Mouse (Mus musculus): Measurements from ENCODE around the gene Hoxc12. TPM values are rescaled to one million over a fixed set of nuclear protein-coding genes. Genes with fewer than 3 reads are reported as not detected.

Hoxc12 gene
- total RNA-seq, 2 experiments from 2014 or later = not detected

GRCm38 (mm10) chr15:102939256-102940155 is 2.9 kb downstream of the Hoxc12 start:
- no peak for DNase-seq

- peak; percentile 52 for DNase-seq
These were observed 6.3 kb downstream of the Hoxc12 start for GRCm38 (mm10) chr15:102942739-102943467.

- DNase-seq = no peak
These were observed 6.9 kb downstream of the Hoxc12 start for GRCm38 (mm10) chr15:102943468-102943813.

GRCm38 (mm10) chr15:102945185-102946077 is 8.9 kb downstream of the Hoxc12 start:
- DNase-seq = no peak

DNA sequence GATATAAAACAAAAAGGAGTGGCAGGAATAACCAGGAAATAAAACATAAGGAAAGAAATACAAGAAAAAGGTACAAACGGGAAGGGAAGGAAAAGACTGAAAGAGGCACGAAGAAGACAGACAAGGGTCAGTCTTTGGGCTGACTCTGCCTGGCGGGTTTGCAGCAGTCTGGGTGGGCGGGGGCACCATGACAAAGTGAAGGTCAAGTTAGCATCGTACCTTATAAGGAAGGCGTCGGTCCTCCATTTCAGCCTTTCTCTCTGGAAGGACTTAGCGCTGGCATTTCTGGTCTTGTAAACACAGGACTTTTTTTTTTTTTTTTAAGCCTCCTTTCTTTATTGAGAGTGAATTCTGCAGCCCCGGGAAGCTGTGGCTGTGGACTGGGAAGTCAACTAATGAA is 10.7 kb downstream of the Hoxc12 start:
- DNase-seq = no peak

- no peak for DNase-seq
These were observed 12.3 kb downstream of the Hoxc12 start for GRCm38 (mm10) chr15:102948842-102949241.

DNA sequence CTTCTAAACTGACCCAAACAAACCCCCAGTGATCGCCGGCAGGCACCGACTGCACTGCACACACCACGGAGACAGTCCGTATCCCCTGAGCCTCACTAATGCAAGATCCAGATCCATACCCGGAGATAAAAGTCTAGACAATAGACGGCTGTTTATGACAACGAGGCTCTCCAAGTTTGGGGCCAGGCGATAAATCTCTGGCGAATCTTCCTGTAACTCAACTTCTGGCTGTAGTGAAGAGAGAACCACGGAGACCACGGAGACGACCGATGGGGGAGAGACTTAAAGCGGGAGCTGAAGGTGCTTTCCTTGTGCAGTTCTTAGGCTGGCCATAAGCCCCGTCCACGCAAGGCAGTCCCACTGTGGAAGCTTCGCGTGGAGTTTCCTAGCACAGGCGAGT is 13.1 kb downstream of the Hoxc12 start:
- DNase-seq = no peak

DNA sequence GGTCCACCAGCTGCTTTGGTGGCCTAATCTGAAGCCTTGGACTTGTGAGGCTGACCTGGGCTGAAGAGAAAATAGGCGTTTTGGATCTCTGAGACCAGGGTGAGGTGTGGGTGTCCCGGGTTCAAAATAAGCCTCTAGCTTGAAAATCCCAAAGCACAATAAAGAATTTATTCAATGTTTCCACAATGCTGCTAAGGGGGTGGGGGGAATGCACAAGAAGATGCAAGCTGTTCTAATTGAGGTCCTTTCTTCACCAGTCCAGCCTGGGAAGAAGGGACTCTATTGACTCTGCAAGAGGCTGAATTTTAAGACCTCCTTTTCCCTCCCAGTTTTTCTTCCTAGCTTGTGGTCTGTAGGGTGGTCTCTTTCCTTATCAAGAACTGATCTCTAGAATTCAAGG is 14.3 kb downstream of the Hoxc12 start:
- DNase-seq = no peak

DNA sequence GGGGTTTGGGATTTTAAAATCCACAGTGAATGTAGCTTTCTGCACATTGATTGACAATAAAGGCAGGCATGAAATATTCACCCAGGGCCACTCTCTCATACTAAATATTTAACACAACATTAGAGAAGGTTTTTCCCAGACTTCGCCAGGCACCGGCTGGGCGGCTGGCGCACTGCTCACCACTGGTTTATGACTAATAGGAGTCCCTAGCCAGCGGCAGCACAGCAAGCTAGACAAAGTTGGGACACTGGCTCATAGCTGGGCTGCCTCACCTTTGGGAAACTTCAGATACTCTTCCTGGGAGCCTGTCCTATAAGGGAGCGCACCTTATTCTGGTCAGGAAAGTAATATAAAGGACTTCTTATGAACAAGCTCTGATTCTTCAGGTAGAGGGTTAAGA is 17.0 kb downstream of the Hoxc12 start:
- no peak for DNase-seq

DNA sequence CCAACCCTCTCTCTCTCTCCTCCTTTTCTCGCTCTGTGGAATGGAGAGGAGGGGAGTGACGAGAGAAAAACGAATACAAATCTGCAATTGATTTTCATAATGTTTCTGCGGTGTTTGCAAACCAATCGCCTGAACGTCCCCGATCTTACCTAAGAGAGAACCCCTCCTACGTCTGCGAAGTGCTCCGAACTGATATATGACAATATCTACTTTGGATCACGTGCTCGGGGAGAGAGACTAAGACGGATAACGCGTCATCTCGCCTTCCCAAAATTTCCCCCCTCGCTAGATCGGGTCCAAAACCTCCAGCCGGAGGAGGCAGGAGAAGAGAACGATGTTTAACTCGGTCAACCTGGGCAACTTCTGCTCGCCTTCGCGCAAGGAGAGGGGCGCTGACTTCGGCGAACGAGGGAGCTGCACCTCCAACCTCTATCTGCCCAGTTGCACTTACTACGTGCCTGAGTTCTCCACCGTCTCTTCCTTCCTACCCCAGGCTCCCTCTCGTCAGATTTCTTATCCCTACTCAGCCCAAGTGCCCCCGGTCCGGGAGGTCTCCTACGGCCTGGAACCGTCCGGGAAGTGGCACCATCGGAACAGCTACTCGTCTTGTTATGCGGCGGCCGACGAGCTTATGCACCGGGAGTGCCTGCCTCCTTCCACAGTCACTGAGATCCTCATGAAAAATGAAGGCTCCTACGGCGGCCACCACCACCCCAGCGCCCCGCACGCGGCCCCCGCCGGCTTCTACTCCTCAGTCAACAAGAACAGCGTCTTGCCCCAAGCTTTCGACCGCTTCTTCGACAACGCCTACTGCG is 17.8 kb downstream of the Hoxc12 start, which contains the start of gene Hoxc11:
TSS of gene Hoxc11 (plus strand) at position 236 of the 815 bp plus-strand sequence.
- DNase-seq = no peak

GRCm38 (mm10) chr15:102955007-102955382 is 18.4 kb downstream of the Hoxc12 start:
- DNase-seq = no peak

- no peak for DNase-seq
These were observed 19.5 kb downstream of the Hoxc12 start for GRCm38 (mm10) chr15:102955833-102956640.

DNA sequence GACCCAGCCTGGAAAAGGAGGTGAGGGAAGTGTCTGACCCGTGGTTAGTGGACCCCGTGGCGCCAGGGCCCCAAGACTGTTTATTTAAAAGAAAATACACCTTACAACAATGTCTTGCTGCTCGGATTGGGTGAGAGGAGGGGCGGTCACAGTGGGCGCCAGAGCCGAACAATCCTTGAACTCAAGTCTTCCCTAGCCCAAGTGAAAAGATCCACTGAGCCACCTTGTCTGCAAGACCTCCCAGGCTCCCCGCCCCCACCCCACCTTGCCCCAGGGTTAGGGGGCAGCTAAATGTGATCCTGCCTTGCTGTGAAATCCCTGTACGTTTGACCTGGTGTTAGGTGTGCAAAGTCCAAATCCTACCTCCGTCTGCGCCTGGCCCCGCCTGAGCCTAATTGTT is 20.3 kb downstream of the Hoxc12 start:
- no peak for DNase-seq

DNA sequence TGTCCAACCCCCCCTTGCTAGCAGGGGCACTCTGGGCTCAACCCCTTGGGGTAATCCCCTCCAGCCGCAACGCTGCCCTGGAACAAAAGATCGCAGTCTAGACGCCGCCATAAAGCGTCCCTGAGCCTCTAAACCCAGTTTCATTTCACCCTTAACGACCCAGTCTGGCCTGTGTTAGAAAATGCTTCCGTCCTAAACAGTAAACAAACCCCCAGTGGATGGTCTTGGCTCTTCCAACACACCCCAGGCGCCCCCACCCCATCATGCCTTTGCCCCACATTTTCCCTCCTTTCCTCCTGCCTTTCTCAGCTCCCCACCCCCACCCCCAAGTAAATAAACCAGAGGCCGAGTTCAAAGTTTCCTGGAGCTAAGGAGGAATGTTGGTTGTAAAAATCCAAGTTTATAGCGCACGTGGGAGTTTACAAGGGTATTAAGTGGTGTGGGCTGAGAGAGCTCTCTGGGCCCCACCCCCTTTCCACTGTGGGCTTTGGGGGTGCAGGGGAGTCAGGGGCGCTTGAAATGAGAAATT is 23.2 kb downstream of the Hoxc12 start:
- DNase-seq = no peak

GRCm38 (mm10) chr15:102961728-102962127 is 25.2 kb downstream of the Hoxc12 start:
- DNase-seq = no peak

DNA sequence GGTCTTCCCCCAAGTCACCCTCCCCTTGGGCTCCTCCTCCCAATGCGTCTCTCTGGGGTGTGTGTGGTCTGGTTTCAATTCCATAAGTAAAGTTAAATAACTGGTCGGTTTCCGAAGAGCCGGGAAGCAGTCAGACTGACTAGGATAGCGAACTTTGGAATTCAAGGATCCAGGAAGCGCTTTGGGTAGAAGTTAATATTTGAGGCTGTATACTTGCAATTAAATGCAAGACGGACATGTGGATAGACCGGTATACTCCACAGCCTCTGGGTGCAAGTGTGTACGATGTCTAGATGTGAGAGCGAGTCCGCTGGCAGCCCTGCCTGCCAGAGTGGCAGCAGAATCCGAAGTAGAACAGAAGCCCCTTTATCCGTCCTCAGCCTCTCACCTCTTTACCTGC is 25.9 kb downstream of the Hoxc12 start:
- no peak for DNase-seq

DNA sequence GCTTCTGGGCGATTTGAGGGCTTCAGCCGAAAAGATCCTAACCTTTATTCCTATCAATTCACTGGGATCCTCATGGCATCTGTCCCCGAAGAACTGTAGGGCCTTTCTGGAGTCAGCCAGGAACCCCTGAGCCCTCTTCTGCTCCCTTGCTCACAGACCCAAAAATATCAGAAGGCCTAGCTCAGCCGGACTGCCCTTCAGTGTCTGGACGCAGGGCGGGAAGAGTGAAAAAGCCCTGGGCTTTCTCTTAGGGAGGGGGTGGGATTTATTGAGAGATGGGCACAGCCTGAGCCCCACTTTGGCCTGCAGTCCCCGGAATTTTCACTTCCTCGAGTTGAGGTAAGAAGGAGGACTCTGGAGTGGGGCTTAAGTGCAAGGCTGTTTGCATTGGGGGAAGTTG is 26.7 kb downstream of the Hoxc12 start:
- DNase-seq = no peak

GRCm38 (mm10) chr15:102963671-102964640 is 27.4 kb downstream of the Hoxc12 start:
- DNase-seq = no peak

Measured in heart, postnatal 4 days (tissue).